Mouse (Mus musculus) stomach, embryonic 15.5 days (tissue): ENCODE measurements around the gene Defb26. TPM values are rescaled to one million over a fixed set of nuclear protein-coding genes. Genes with fewer than 3 reads are reported as not detected.

Experiments
- ATAC-seq: fragments of 200-750 bp; cut with Nextera tagmentation; 2 replicates; pipeline ENCODE4 v1.8.0; 2017; ENCODE audit warnings: low read depth, moderate number of reproducible peaks, moderate TSS enrichment; ENCODE audit not compliant: insufficient read depth, low FRiP score
- H3K27ac ChIP-seq: fragments of 300-500 bp; sonication (generic); 2 replicates; pipeline ENCODE4 v1.5.1; 2015; ENCODE audit warnings: mild to moderate bottlenecking, inconsistent platforms
- H3K27me3 ChIP-seq: fragments of 300-500 bp; sonication (generic); replicated peaks from 2 replicates; pipeline ENCODE4 v1.6.1; 2015; ENCODE audit warnings: inconsistent platforms
- H3K36me3 ChIP-seq: fragments of 300-500 bp; sonication (generic); 2 replicates; pipeline ENCODE4 v1.6.1; 2015; ENCODE audit warnings: inconsistent platforms
- H3K4me1 ChIP-seq: fragments of 300-500 bp; sonication (generic); 2 replicates; pipeline ENCODE4 v1.6.1; 2015; ENCODE audit warnings: inconsistent platforms
- H3K4me2 ChIP-seq: fragments of 300-500 bp; sonication (generic); 2 replicates; pipeline ENCODE4 v1.6.1; 2015; ENCODE audit warnings: mild to moderate bottlenecking, inconsistent platforms
- H3K4me3 ChIP-seq: fragments of 300-500 bp; sonication (generic); replicated peaks from 2 replicates; pipeline ENCODE4 v1.5.1; 2015; ENCODE audit warnings: inconsistent platforms
- H3K9ac ChIP-seq: fragments of 300-500 bp; sonication (generic); 2 replicates; pipeline ENCODE4 v1.6.1; 2015; ENCODE audit warnings: inconsistent platforms
- H3K9me3 ChIP-seq: fragments of 300-500 bp; sonication (generic); 2 replicates; pipeline ENCODE4 v1.6.1; 2016; ENCODE audit warnings: inconsistent platforms
- WGBS: fragments of 180-500 bp; shearing (Covaris S2); methylation state at CpG from one replicate; pipeline ENCODE4 v1.1.7; 2015; 5-methylcytosine and 5-hydroxymethylcytosine counted together
- polyA plus RNA-seq: library from polyadenylated mRNA; unstranded; fragments of >200 nt; fragmentation: Nextera tagmentation; extraction: Ambion mirVana; gene quantifications from 2 replicates; pipeline ENCODE4 v1.2.1, GENCODE M21; 2015

Defb26 gene
- polyA plus RNA-seq, 1 experiment from 2014 or later: not detected

GRCm38 (mm10) chr2:152500863-152501229 lies 10.6 kb downstream of the Defb26 start:
- no peaks in the 10 kb centered on the region for H3K9me3 ChIP-seq
- no peak overlapping the region for H3K4me3 ChIP-seq
- ATAC-seq: no peak
- H3K4me1 ChIP-seq: no peaks in the 10 kb centered on the region
- no peak overlapping the region for H3K27ac ChIP-seq
- 72% methylated on average over 6 of the region's 6 CpGs for WGBS
- H3K9ac ChIP-seq: no peak overlapping the region
- H3K36me3 ChIP-seq: no peaks in the 10 kb centered on the region
- H3K27me3 ChIP-seq: no peaks in the 10 kb centered on the region
- H3K4me2 ChIP-seq: no peak overlapping the region

GRCm38 (mm10) chr2:152500204-152500862 lies 11.2 kb downstream of the Defb26 start:
- Histone ChIP-seq H3K9ac (no peak overlapping the region), H3K4me1 (no peaks in the 10 kb centered on the region), H3K4me2 (no peak overlapping the region), H3K27ac (no peak overlapping the region), H3K27me3 (no peaks in the 10 kb centered on the region), H3K36me3 (no peaks in the 10 kb centered on the region), H3K4me3 (no peak overlapping the region), H3K9me3 (no peaks in the 10 kb centered on the region)
- ATAC-seq: no peak
- 64% methylated on average over 7 of the region's 7 CpGs for WGBS

- no peaks in the 10 kb centered on the region for H3K9me3 ChIP-seq
- no peak for ATAC-seq
- no peak overlapping the region for H3K4me2 ChIP-seq
- H3K27me3 ChIP-seq: no peaks in the 10 kb centered on the region
- H3K27ac ChIP-seq: no peak overlapping the region
- 68% methylated on average over 6 of the region's 6 CpGs for WGBS
- no peaks in the 10 kb centered on the region for H3K36me3 ChIP-seq
- H3K9ac ChIP-seq: no peak overlapping the region
- no peak overlapping the region for H3K4me3 ChIP-seq
- H3K4me1 ChIP-seq: no peaks in the 10 kb centered on the region
These were observed 13.5 kb downstream of the Defb26 start for GRCm38 (mm10) chr2:152498020-152498419.

- no peaks in the 10 kb centered on the region for H3K27me3 ChIP-seq
- no peaks in the 10 kb centered on the region for H3K36me3 ChIP-seq
- H3K27ac ChIP-seq: no peak overlapping the region
- no peak overlapping the region for H3K4me3 ChIP-seq
- no peaks in the 10 kb centered on the region for H3K9me3 ChIP-seq
- no peak overlapping the region for H3K4me2 ChIP-seq
- ATAC-seq: no peak
- H3K9ac ChIP-seq: no peak overlapping the region
- no peaks in the 10 kb centered on the region for H3K4me1 ChIP-seq
- 73% methylated on average over 6 of the region's 6 CpGs for WGBS
These were observed 18.3 kb downstream of the Defb26 start for GRCm38 (mm10) chr2:152493151-152493550.

GRCm38 (mm10) chr2:152490038-152490437 lies 21.5 kb downstream of the Defb26 start, which contains the start of gene Defb22:
Gene Defb22 (minus strand): TSS chr2:152490138.
- Histone ChIP-seq H3K36me3 (no peaks in the 10 kb centered on the region), H3K27ac (no peak within 1 kb of the TSS), H3K9me3 (no peaks in the 10 kb centered on the region), H3K4me2 (no peak within 1 kb of the TSS), H3K4me1 (no peaks in the 10 kb centered on the region), H3K4me3 (no peak within 1 kb of the TSS), H3K27me3 (no peaks in the 10 kb centered on the region), H3K9ac (no peak within 1 kb of the TSS)
- ATAC-seq: no peak

GRCm38 (mm10) chr2:152487024-152487423 lies 24.5 kb downstream of the Defb26 start:
- H3K9ac ChIP-seq: no peak overlapping the region
- no peak overlapping the region for H3K4me3 ChIP-seq
- no peaks in the 10 kb centered on the region for H3K27me3 ChIP-seq
- H3K4me2 ChIP-seq: no peak overlapping the region
- WGBS: 78% methylated on average over 2 of the region's 2 CpGs
- no peaks in the 10 kb centered on the region for H3K4me1 ChIP-seq
- no peaks in the 10 kb centered on the region for H3K9me3 ChIP-seq
- H3K27ac ChIP-seq: no peak overlapping the region
- no peaks in the 10 kb centered on the region for H3K36me3 ChIP-seq
- no peak for ATAC-seq

- Histone ChIP-seq H3K4me1 (no peaks in the 10 kb centered on the region), H3K9me3 (no peaks in the 10 kb centered on the region), H3K36me3 (no peaks in the 10 kb centered on the region), H3K9ac (no peak overlapping the region), H3K27me3 (no peaks in the 10 kb centered on the region), H3K4me2 (no peak overlapping the region), H3K27ac (no peak overlapping the region), H3K4me3 (no peak overlapping the region)
- no peak for ATAC-seq
- WGBS: 83% methylated on average over 7 of the region's 7 CpGs
These were observed 29.8 kb downstream of the Defb26 start for GRCm38 (mm10) chr2:152481726-152482125.

GRCm38 (mm10) chr2:152480881-152481280 lies 30.6 kb downstream of the Defb26 start:
- no peaks in the 10 kb centered on the region for H3K4me1 ChIP-seq
- no peak overlapping the region for H3K4me2 ChIP-seq
- H3K4me3 ChIP-seq: no peak overlapping the region
- no peak overlapping the region for H3K27ac ChIP-seq
- ATAC-seq: no peak
- no peaks in the 10 kb centered on the region for H3K27me3 ChIP-seq
- H3K9me3 ChIP-seq: no peaks in the 10 kb centered on the region
- H3K36me3 ChIP-seq: no peaks in the 10 kb centered on the region
- WGBS: 86% methylated on average over 3 of the region's 3 CpGs
- H3K9ac ChIP-seq: no peak overlapping the region

- no peak within 1 kb of the TSS for H3K9ac ChIP-seq
- 55% methylated on average over 2 of the region's 2 CpGs for WGBS
These were observed 34.7 kb downstream of the Defb26 start, which contains the start of gene Defb20 for GRCm38 (mm10) chr2:152476763-152477162. Gene Defb20 (plus strand): TSS chr2:152477063.

GRCm38 (mm10) chr2:152472434-152472833 lies 39.1 kb downstream of the Defb26 start:
- Histone ChIP-seq H3K4me3 (no peak overlapping the region), H3K27ac (no peak overlapping the region), H3K36me3 (no peaks in the 10 kb centered on the region), H3K9ac (no peak overlapping the region), H3K4me2 (no peak overlapping the region), H3K4me1 (no peaks in the 10 kb centered on the region), H3K27me3 (no peaks in the 10 kb centered on the region), H3K9me3 (no peaks in the 10 kb centered on the region)
- ATAC-seq: no peak
- 26% methylated on average over 3 of the region's 3 CpGs for WGBS

More at GRCm38 (mm10) chr2:152476763-152477162, 34.7 kb downstream of the Defb26 start, which contains the start of gene Defb20:
- H3K27me3 ChIP-seq: no peaks in the 10 kb centered on the region
- H3K4me2 ChIP-seq: no peak within 1 kb of the TSS
- H3K4me1 ChIP-seq: no peaks in the 10 kb centered on the region
- no peak within 1 kb of the TSS for H3K4me3 ChIP-seq
- no peak within 1 kb of the TSS for H3K27ac ChIP-seq
- no peaks in the 10 kb centered on the region for H3K36me3 ChIP-seq
- ATAC-seq: no peak
- no peaks in the 10 kb centered on the region for H3K9me3 ChIP-seq

GRCm38 (mm10) chr2:152470973-152471372 lies 40.5 kb downstream of the Defb26 start:
- no peak overlapping the region for H3K27ac ChIP-seq
- H3K9me3 ChIP-seq: no peaks in the 10 kb centered on the region
- H3K27me3 ChIP-seq: no peaks in the 10 kb centered on the region
- no peak for ATAC-seq
- no peak overlapping the region for H3K9ac ChIP-seq
- H3K36me3 ChIP-seq: no peaks in the 10 kb centered on the region
- WGBS: 26% methylated on average over 7 of the region's 7 CpGs
- H3K4me3 ChIP-seq: no peak overlapping the region
- no peaks in the 10 kb centered on the region for H3K4me1 ChIP-seq
- H3K4me2 ChIP-seq: no peak overlapping the region

- no peak for ATAC-seq
- no peak within 1 kb of the TSS for H3K4me3 ChIP-seq
- H3K36me3 ChIP-seq: no peaks in the 10 kb centered on the region
- H3K27me3 ChIP-seq: no peaks in the 10 kb centered on the region
- no peak within 1 kb of the TSS for H3K9ac ChIP-seq
- no peak within 1 kb of the TSS for H3K27ac ChIP-seq
- H3K4me1 ChIP-seq: no peaks in the 10 kb centered on the region
- H3K9me3 ChIP-seq: no peaks in the 10 kb centered on the region
- 91% methylated on average over 3 of the region's 3 CpGs for WGBS
- no peak within 1 kb of the TSS for H3K4me2 ChIP-seq
These were observed 46.8 kb downstream of the Defb26 start, which contains the start of gene Defb23 for GRCm38 (mm10) chr2:152464570-152465150. Gene Defb23 (minus strand): TSS chr2:152464620.
